In genomic region chr1:133027980-133028379, GRCm38 (mm10) we compare ENCODE assay signal across 22 mouse cellular contexts. TPM values are rescaled to one million over a fixed set of nuclear protein-coding genes. Genes with fewer than 3 reads are reported as not detected.
DNase-seq lines count a peak whose midpoint lies in the region; ATAC-seq and TF ChIP-seq lines count a peak whose summit lies in the region.
"Had no signal": no experiment of that assay in that cellular context is flagged by ENCODE, and none has a peak within 500 bp of the region (broad histone marks: within the 10 kb centered on the region; RNA-seq: fewer than 3 reads in every experiment).

No protein-coding gene starts in this region.

- peak overlapping the region; percentile 64 for H3K27ac ChIP-seq in liver, embryonic 12.5 days
- H3K27ac ChIP-seq in stomach, postnatal 0 days (replicated peaks) = no peak overlapping the region
- no peak overlapping the region for H3K27ac ChIP-seq in forebrain, embryonic 12.5 days
- H3K27ac ChIP-seq: embryonic facial prominence, embryonic 15.5 days; forebrain, embryonic 15.5 days; heart, embryonic 15.5 days; hindbrain, embryonic 13.5 days; intestine, embryonic 15.5 days; limb, embryonic 12.5 days; lung, embryonic 15.5 days had no signal

- H3K4me3 ChIP-seq in liver, embryonic 12.5 days = no peak overlapping the region
- H3K4me3 ChIP-seq in stomach, postnatal 0 days (ENCODE audit: low read depth, low read length) = no peak overlapping the region
- no peak overlapping the region for H3K4me3 ChIP-seq in forebrain, embryonic 12.5 days (replicated peaks)
- H3K4me3 ChIP-seq: embryonic facial prominence, embryonic 15.5 days; forebrain, embryonic 15.5 days; heart, embryonic 15.5 days; hindbrain, embryonic 13.5 days; intestine, embryonic 15.5 days; limb, embryonic 12.5 days; lung, embryonic 15.5 days had no signal

- no peak overlapping the region; the same call in 1 of the 2 replicates for H3K9ac ChIP-seq in liver, embryonic 12.5 days
- H3K9ac ChIP-seq in stomach, postnatal 0 days (ENCODE audit: low read length) = no peak overlapping the region
- no peak overlapping the region for H3K9ac ChIP-seq in forebrain, embryonic 12.5 days
- H3K9ac ChIP-seq: embryonic facial prominence, embryonic 15.5 days; forebrain, embryonic 15.5 days; heart, embryonic 15.5 days; hindbrain, embryonic 13.5 days; intestine, embryonic 15.5 days; limb, embryonic 12.5 days; lung, embryonic 15.5 days had no signal

- no peaks in the 10 kb centered on the region for H3K9me3 ChIP-seq in liver, embryonic 12.5 days (replicated peaks)
- H3K9me3 ChIP-seq in stomach, postnatal 0 days (ENCODE audit: control insufficient read depth, low read length) = no peaks in the 10 kb centered on the region
- no peaks in the 10 kb centered on the region for H3K9me3 ChIP-seq in forebrain, embryonic 12.5 days
- H3K9me3 ChIP-seq: embryonic facial prominence, embryonic 15.5 days; forebrain, embryonic 15.5 days; heart, embryonic 15.5 days; hindbrain, embryonic 13.5 days; intestine, embryonic 15.5 days; limb, embryonic 12.5 days; lung, embryonic 15.5 days had no signal

- H3K36me3 ChIP-seq in liver, embryonic 12.5 days = no peaks in the 10 kb centered on the region
- no peaks in the 10 kb centered on the region for H3K36me3 ChIP-seq in stomach, postnatal 0 days (ENCODE audit: control insufficient read depth, insufficient read depth, low read length)
- no peaks in the 10 kb centered on the region for H3K36me3 ChIP-seq in forebrain, embryonic 12.5 days (replicated peaks)
- H3K36me3 ChIP-seq: embryonic facial prominence, embryonic 15.5 days; forebrain, embryonic 15.5 days; heart, embryonic 15.5 days; hindbrain, embryonic 13.5 days; intestine, embryonic 15.5 days; limb, embryonic 12.5 days; lung, embryonic 15.5 days had no signal

- TF ChIP-seq CTCF in stomach, postnatal 0 days (IDR thresholded peaks at IDR 0.05; ENCODE audit: low read depth) = no peak

- peak; percentile 45 for DNase-seq in spleen, adult 12 weeks (ENCODE audit: low spot score)
- DNase-seq in spleen, postnatal 14 days (ENCODE audit: low spot score in 2 of 2) = no peak
- peak; percentile 71 for DNase-seq in c-Kit-negative CD71-positive TER-119-positive erythroid progenitor cells, embryonic 14.5 days (ENCODE audit: low read depth, low spot score)
- peak; percentile 67 for DNase-seq in stomach, postnatal 0 days (ENCODE audit: low spot score)
- no peak for DNase-seq in right cerebral cortex, adult 18-20 months
- DNase-seq in left cerebral cortex, adult 8-10 months (ENCODE audit: low spot score in 2 of 2) = no peak
- DNase-seq: adrenal gland, postnatal 36 days; cerebellum, postnatal 10 days; embryo, embryonic 11 days; kidney, postnatal 14 days; right cerebral cortex, postnatal 25 days; thymus, postnatal 36 days had no signal

- H3K4me2 ChIP-seq in liver, embryonic 12.5 days = peak overlapping the region; percentile 40
- H3K4me2 ChIP-seq in stomach, postnatal 0 days (replicated peaks; ENCODE audit: low read depth) = no peak overlapping the region
- no peak overlapping the region for H3K4me2 ChIP-seq in forebrain, embryonic 12.5 days
- H3K4me2 ChIP-seq: embryonic facial prominence, embryonic 15.5 days; forebrain, embryonic 15.5 days; heart, embryonic 15.5 days; hindbrain, embryonic 13.5 days; intestine, embryonic 15.5 days; limb, embryonic 12.5 days; lung, embryonic 15.5 days had no signal

- WGBS in liver, embryonic 12.5 days (ENCODE audit: insufficient replicate concordance) = 23% methylated on average over 7 of the region's 7 CpGs
- WGBS in stomach, postnatal 0 days = 36% methylated on average over 7 of the region's 7 CpGs
- 34% methylated on average over 7 of the region's 7 CpGs for WGBS in forebrain, embryonic 12.5 days

- peak; percentile 65 for ATAC-seq in liver, embryonic 12.5 days
- ATAC-seq in stomach, postnatal 0 days (ENCODE audit: low FRiP score, low TSS enrichment) = no peak
- ATAC-seq in forebrain, embryonic 12.5 days (ENCODE audit: low FRiP score) = no peak
- ATAC-seq: forebrain, embryonic 15.5 days; intestine, embryonic 15.5 days; midbrain, embryonic 16.5 days had no signal

- H3K4me1 ChIP-seq in liver, embryonic 12.5 days = peaks cover 49% of the 10 kb centered on the region
- H3K4me1 ChIP-seq in stomach, postnatal 0 days (replicated peaks; ENCODE audit: control insufficient read depth, insufficient read depth) = no peaks in the 10 kb centered on the region
- peaks cover 15% of the 10 kb centered on the region for H3K4me1 ChIP-seq in forebrain, embryonic 12.5 days

- TF ChIP-seq EP300 in stomach, postnatal 0 days (optimal IDR thresholded peaks at IDR 0.05) = no peak

- H3K27me3 ChIP-seq in liver, embryonic 12.5 days (replicated peaks) = no peaks in the 10 kb centered on the region
- H3K27me3 ChIP-seq in stomach, postnatal 0 days (ENCODE audit: control insufficient read depth, insufficient read depth, low read length) = no peaks in the 10 kb centered on the region
- H3K27me3 ChIP-seq in forebrain, embryonic 12.5 days = no peaks in the 10 kb centered on the region
- H3K27me3 ChIP-seq: embryonic facial prominence, embryonic 15.5 days; forebrain, embryonic 15.5 days; heart, embryonic 15.5 days; hindbrain, embryonic 13.5 days; intestine, embryonic 15.5 days; limb, embryonic 12.5 days; lung, embryonic 15.5 days had no signal

RNA-seq across cellular contexts. Expression of gene Mdm4, which starts 2.4 kb away (rescaled TPM):
- 24.9 and 26.2 TPM in 2 replicates for polyA plus RNA-seq in liver, embryonic 12.5 days (2016; fragmentation: Nextera tagmentation; extraction: Ambion mirVana)
- polyA plus RNA-seq in stomach, postnatal 0 days (2015; fragmentation: Nextera tagmentation; extraction: Ambion mirVana) = 11.1 and 11.3 TPM in 2 replicates
- total RNA-seq in left cerebral cortex, adult 8-10 months (2022) = 10 to 100 TPM; 78.7 to 86.6 (median 81.7) TPM
- polyA plus RNA-seq in forebrain, embryonic 12.5 days (2016; fragmentation: Nextera tagmentation; extraction: Ambion mirVana) = 52.8 and 53.1 TPM in 2 replicates

RNA-seq across cellular contexts. Expression of gene Pik3c2b, which starts 17.5 kb away (rescaled TPM):
- polyA plus RNA-seq in liver, embryonic 12.5 days (2016; fragmentation: Nextera tagmentation; extraction: Ambion mirVana) = 1.8 and 1.9 TPM in 2 replicates
- 4.2 and 4.7 TPM in 2 replicates for polyA plus RNA-seq in stomach, postnatal 0 days (2015; fragmentation: Nextera tagmentation; extraction: Ambion mirVana)
- 10 to 100 TPM; 19.4 to 22.5 (median 21.3) TPM for total RNA-seq in left cerebral cortex, adult 8-10 months (2022)
- polyA plus RNA-seq in forebrain, embryonic 12.5 days (2016; fragmentation: Nextera tagmentation; extraction: Ambion mirVana) = 21.3 and 22.0 TPM in 2 replicates

Comparison
In these comparisons a context has a peak if more than half of its experiments do, and no peak if none do; other contexts are left out.
1. DNase-seq: peak in spleen, adult 12 weeks (single experiment), c-Kit-negative CD71-positive TER-119-positive erythroid progenitor cells, embryonic 14.5 days (single experiment) and stomach, postnatal 0 days (single experiment); none in spleen, postnatal 14 days (0 of 2), right cerebral cortex, adult 18-20 months (single experiment) and left cerebral cortex, adult 8-10 months (0 of 2).